Mouse (Mus musculus) E14TG2a.4 (cell line): ENCODE results near the gene Hoxb1.

Experiments used
- H3K27me3 ChIP-seq: 2 replicates; pipeline ENCODE4 v1.6.1; 2014; ENCODE audit warnings: low read length, control low read depth; ENCODE audit not compliant: insufficient read depth
- H3K36me3 ChIP-seq: 2 replicates; pipeline ENCODE4 v1.6.1; 2014; ENCODE audit warnings: low read length, control low read depth; ENCODE audit not compliant: insufficient read depth
- H3K4me1 ChIP-seq: replicated peaks from 2 replicates; pipeline ENCODE4 v1.6.1; 2014; ENCODE audit warnings: low read depth, low read length, control low read depth
- H3K4me3 ChIP-seq: replicated peaks from 2 replicates; pipeline ENCODE4 v1.5.1; 2014; ENCODE audit warnings: mild to moderate bottlenecking, low read length
- H3K9me3 ChIP-seq: 2 replicates; pipeline ENCODE4 v1.6.1; 2014; ENCODE audit warnings: low read length, control low read depth
- CTCF ChIP-seq: conservative IDR thresholded peaks from 2 replicates; pipeline ENCODE4 v1.5.1; 2014; ENCODE audit warnings: low read length
- NANOG ChIP-seq: IDR thresholded peaks from 2 replicates; pipeline ENCODE4 v1.6.1; 2014; ENCODE audit warnings: borderline replicate concordance, low read length, mixed read lengths
- POU5F1 ChIP-seq: IDR thresholded peaks from 2 replicates; pipeline ENCODE4 v1.6.1; 2014; ENCODE audit warnings: low read length, borderline replicate concordance

Gene Hoxb1

GRCm38 (mm10) chr11:96407191-96408072 lies 41.9 kb downstream of the Hoxb1 start:
- Histone ChIP-seq H3K27me3 (peaks cover 82% of the 10 kb centered on the region), H3K4me3 (peak overlapping the region; percentile 56), H3K4me1 (peaks cover 15% of the 10 kb centered on the region), H3K36me3 (no peaks in the 10 kb centered on the region), H3K9me3 (peaks cover 4% of the 10 kb centered on the region; the same call in 1 of the 2 replicates)
- TF ChIP-seq POU5F1: no peak
- no peak for TF ChIP-seq NANOG
- TF ChIP-seq CTCF: no peak; the same call in 1 of the 2 replicates

- H3K9me3 ChIP-seq: peaks cover 4% of the 10 kb centered on the region; the same call in 1 of the 2 replicates
- no peak overlapping the region for H3K4me3 ChIP-seq
- no peak for TF ChIP-seq CTCF
- no peak for TF ChIP-seq NANOG
- TF ChIP-seq POU5F1: no peak
- peaks cover 85% of the 10 kb centered on the region for H3K27me3 ChIP-seq
- no peaks in the 10 kb centered on the region for H3K36me3 ChIP-seq
- H3K4me1 ChIP-seq: peaks cover 15% of the 10 kb centered on the region
These were observed 42.9 kb downstream of the Hoxb1 start for GRCm38 (mm10) chr11:96408234-96409010.

- TF ChIP-seq NANOG (no peak), CTCF (no peak), POU5F1 (no peak)
- Histone ChIP-seq H3K4me3 (no peak overlapping the region), H3K27me3 (peaks cover 81% of the 10 kb centered on the region), H3K4me1 (peaks cover 15% of the 10 kb centered on the region), H3K9me3 (peaks cover 4% of the 10 kb centered on the region; the same call in 1 of the 2 replicates), H3K36me3 (no peaks in the 10 kb centered on the region)
These were observed 45.5 kb downstream of the Hoxb1 start for GRCm38 (mm10) chr11:96411019-96411418.

GRCm38 (mm10) chr11:96411934-96412333 lies 46.4 kb downstream of the Hoxb1 start:
- H3K9me3 ChIP-seq: peaks cover 4% of the 10 kb centered on the region; the same call in 1 of the 2 replicates
- peaks cover 14% of the 10 kb centered on the region for H3K4me1 ChIP-seq
- no peaks in the 10 kb centered on the region for H3K36me3 ChIP-seq
- no peak for TF ChIP-seq POU5F1
- no peak for TF ChIP-seq NANOG
- peak; percentile 72 for TF ChIP-seq CTCF
- H3K4me3 ChIP-seq: no peak overlapping the region
- H3K27me3 ChIP-seq: peaks cover 79% of the 10 kb centered on the region

- no peaks in the 10 kb centered on the region for H3K36me3 ChIP-seq
- H3K9me3 ChIP-seq: peaks cover 4% of the 10 kb centered on the region; the same call in 1 of the 2 replicates
- peaks cover 75% of the 10 kb centered on the region for H3K27me3 ChIP-seq
- TF ChIP-seq NANOG (no peak), CTCF (no peak), POU5F1 (no peak)
- no peak overlapping the region for H3K4me3 ChIP-seq
- H3K4me1 ChIP-seq: peaks cover 3% of the 10 kb centered on the region; the same call in 1 of the 2 replicates
These were observed 47.5 kb downstream of the Hoxb1 start for GRCm38 (mm10) chr11:96412941-96413491.

GRCm38 (mm10) chr11:96413527-96413926 lies 48.0 kb downstream of the Hoxb1 start:
- Histone ChIP-seq H3K4me3 (no peak overlapping the region), H3K9me3 (peaks cover 4% of the 10 kb centered on the region; the same call in 1 of the 2 replicates), H3K36me3 (no peaks in the 10 kb centered on the region), H3K27me3 (peaks cover 73% of the 10 kb centered on the region), H3K4me1 (no peaks in the 10 kb centered on the region)
- no peak for TF ChIP-seq POU5F1
- no peak for TF ChIP-seq CTCF
- no peak for TF ChIP-seq NANOG

GRCm38 (mm10) chr11:96414002-96414401 lies 48.5 kb downstream of the Hoxb1 start:
- TF ChIP-seq POU5F1 (no peak), CTCF (no peak), NANOG (no peak)
- Histone ChIP-seq H3K4me1 (no peaks in the 10 kb centered on the region), H3K27me3 (peaks cover 69% of the 10 kb centered on the region), H3K9me3 (peaks cover 4% of the 10 kb centered on the region; the same call in 1 of the 2 replicates), H3K36me3 (no peaks in the 10 kb centered on the region), H3K4me3 (no peak overlapping the region)
